ENCODE assay signal across 8 mouse cellular contexts in the genomic region with DNA sequence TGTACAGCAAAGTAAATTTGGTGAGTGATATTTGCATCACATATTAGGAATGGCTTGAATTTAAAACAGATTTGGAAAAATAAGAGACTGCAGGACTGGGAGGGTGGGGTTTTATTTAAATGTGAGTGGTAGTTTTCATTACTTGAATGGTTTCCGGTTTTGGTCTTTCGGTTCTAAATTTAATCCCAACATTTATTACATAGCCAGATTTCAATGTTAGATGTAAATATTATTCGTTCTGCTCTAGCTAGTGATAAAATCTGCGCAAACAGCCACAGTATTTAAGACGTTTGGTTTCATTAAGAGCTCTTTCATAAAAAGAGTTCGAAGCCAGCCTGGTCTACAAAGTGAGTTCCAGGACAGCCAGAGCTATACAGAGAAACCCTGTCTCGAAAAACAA. TPM values are rescaled to one million over a fixed set of nuclear protein-coding genes. Genes with fewer than 3 reads are reported as not detected.
DNase-seq lines count a peak whose midpoint lies in the region; ATAC-seq and TF ChIP-seq lines count a peak whose summit lies in the region.

No protein-coding gene starts in this region.

- peaks cover 2 to 6% of the 10 kb centered on the region in 2 experiments; a peak in 2 of 4 replicates for H3K4me1 ChIP-seq in heart, embryonic 14.5 days (ENCODE audit: control insufficient read depth in 2 of 2, insufficient read depth in 2 of 2, low read length in 2 of 2)
- H3K4me1 ChIP-seq in CH12.LX (ENCODE audit: control insufficient read depth in 1 of 2, insufficient read depth in 2 of 2) = peaks cover 4 to 34% of the 10 kb centered on the region in 2 experiments; a peak in 3 of 4 replicates
- no peaks in the 10 kb centered on the region for H3K4me1 ChIP-seq in hindbrain, embryonic 11.5 days (replicated peaks; ENCODE audit: control insufficient read depth, insufficient read depth, low read length)
- H3K4me1 ChIP-seq in midbrain, embryonic 10.5 days = peaks cover 18% of the 10 kb centered on the region

- whole genome bisulfite sequencing in heart, embryonic 14.5 days = 59% methylated on average over 7 of the region's 7 CpGs
- 69% methylated on average over 7 of the region's 7 CpGs for WGBS in hindbrain, embryonic 11.5 days
- WGBS in midbrain, embryonic 10.5 days = 68% methylated on average over 7 of the region's 7 CpGs

- no peak for TF ChIP-seq RAD21 in CH12.LX (IDR thresholded peaks at IDR 0.05; ENCODE audit: low read depth, low read length)

- in situ Hi-C loops in CH12.LX (cut with MboI; ENCODE audit: low pct_ligation_motif_present, low pct_unique_long_range_greater_than_20kb, low sequenced_read_pairs) = no loop called here

- H3K36me3 ChIP-seq in heart, embryonic 14.5 days (ENCODE audit: control insufficient read depth, insufficient read depth, low read length) = no peaks in the 10 kb centered on the region
- H3K36me3 ChIP-seq in CH12.LX (replicated peaks in 1 of 2; ENCODE audit: control insufficient read depth in 1 of 2, insufficient read depth in 1 of 2, low read length in 1 of 2) = peaks cover under 1 to 11% of the 10 kb centered on the region in 2 experiments
- H3K36me3 ChIP-seq in hindbrain, embryonic 11.5 days (ENCODE audit: control insufficient read depth, insufficient read depth, low read length) = no peaks in the 10 kb centered on the region
- 0 out of 2 replicates have a peak, but pooled peaks cover 3% of the 10 kb centered on the region for H3K36me3 ChIP-seq in midbrain, embryonic 10.5 days

- no peak for TF ChIP-seq CTCF in CH12.LX (conservative IDR thresholded peaks at IDR 0.05 in 1 of 2, IDR thresholded peaks at IDR 0.05 in 1 of 2; ENCODE audit: low read depth in 2 of 2, low read length in 2 of 2)

- peak; percentile 49 for TF ChIP-seq EP300 in CH12.LX (IDR thresholded peaks at IDR 0.05; ENCODE audit: low read length)

- no peaks in the 10 kb centered on the region for H3K9me3 ChIP-seq in heart, embryonic 14.5 days (ENCODE audit: control insufficient read depth, low read length)
- H3K9me3 ChIP-seq in CH12.LX (replicated peaks; ENCODE audit: low read length) = no peaks in the 10 kb centered on the region
- H3K9me3 ChIP-seq in hindbrain, embryonic 11.5 days (ENCODE audit: control insufficient read depth, low read length) = no peaks in the 10 kb centered on the region
- no peaks in the 10 kb centered on the region for H3K9me3 ChIP-seq in midbrain, embryonic 10.5 days (replicated peaks)

- no peak for ATAC-seq in heart, embryonic 14.5 days (ENCODE audit: insufficient number of reproducible peaks, insufficient read depth, low FRiP score, low read depth)
- ATAC-seq in hindbrain, embryonic 11.5 days (ENCODE audit: low FRiP score) = no peak
- ATAC-seq in frontal cortex, adult (ENCODE audit: low TSS enrichment) = no peak

- no peak for TF ChIP-seq POLR2A in CH12.LX (IDR thresholded peaks at IDR 0.05; ENCODE audit: low read depth, low read length)

- H3K27me3 ChIP-seq in heart, embryonic 14.5 days (ENCODE audit: control insufficient read depth, insufficient read depth, low read length) = no peaks in the 10 kb centered on the region
- no peaks in the 10 kb centered on the region for H3K27me3 ChIP-seq in CH12.LX (replicated peaks)
- H3K27me3 ChIP-seq in hindbrain, embryonic 11.5 days (ENCODE audit: control insufficient read depth, insufficient read depth, low read length) = no peaks in the 10 kb centered on the region
- H3K27me3 ChIP-seq in midbrain, embryonic 10.5 days (ENCODE audit: low read depth, poor library complexity, severe bottlenecking) = no peaks in the 10 kb centered on the region

- DNase-seq in heart, postnatal 4 days = no peak
- DNase-seq in CH12.LX (ENCODE audit: extremely low read depth) = no peak
- no peak for DNase-seq in hindbrain, embryonic 11.5 days (ENCODE audit: low spot score)
- DNase-seq in midbrain, embryonic 10.5 days (ENCODE audit: low spot score) = no peak
- no peak for DNase-seq in right cerebral cortex, postnatal 14 days
- no peak for DNase-seq in urinary bladder, postnatal 36 days (ENCODE audit: low spot score in 2 of 2)

- no peak overlapping the region for H3K27ac ChIP-seq in heart, embryonic 14.5 days (replicated peaks in 1 of 2; ENCODE audit: control insufficient read depth in 1 of 2, insufficient read depth in 1 of 2, low read depth in 2 of 2, low read length in 2 of 2)
- no peak overlapping the region for H3K27ac ChIP-seq in CH12.LX (ENCODE audit: insufficient read depth, low read depth)
- no peak overlapping the region for H3K27ac ChIP-seq in hindbrain, embryonic 11.5 days (ENCODE audit: low read depth, low read length)
- no peak overlapping the region for H3K27ac ChIP-seq in midbrain, embryonic 10.5 days (replicated peaks)

- H3K4me2 ChIP-seq in heart, embryonic 14.5 days (ENCODE audit: low read length) = peak overlapping the region; percentile 76
- peak overlapping the region; percentile 56; the same call in 1 of the 2 replicates for H3K4me2 ChIP-seq in CH12.LX (ENCODE audit: insufficient read depth, low read depth, poor library complexity, severe bottlenecking)
- peak overlapping the region; percentile 43; the same call in 1 of the 2 replicates for H3K4me2 ChIP-seq in hindbrain, embryonic 11.5 days (replicated peaks; ENCODE audit: low read depth, low read length)

- H3K9ac ChIP-seq in heart, embryonic 14.5 days (ENCODE audit: low read length) = no peak overlapping the region
- H3K9ac ChIP-seq in CH12.LX (ENCODE audit: insufficient read depth, low read depth) = peak overlapping the region; percentile 77
- no peak overlapping the region for H3K9ac ChIP-seq in hindbrain, embryonic 11.5 days (ENCODE audit: low read depth, low read length)

- dilution Hi-C loops in CH12.LX (cut with MboI; ENCODE audit: extremely low pct_ligation_motif_present, extremely low pct_unique_long_range_greater_than_20kb, low sequenced_read_pairs) = no loop called here

- peaks cover 12% of the 10 kb centered on the region for H3K79me2 ChIP-seq in CH12.LX (replicated peaks; ENCODE audit: control insufficient read depth, extremely low read depth, insufficient read depth, poor library complexity, severe bottlenecking)

- peak overlapping the region in 1 of 2 experiments; percentile 99; a peak in 1 of 4 replicates for H3K4me3 ChIP-seq in heart, embryonic 14.5 days (ENCODE audit: control insufficient read depth in 1 of 2, insufficient read depth in 1 of 2, low read depth in 1 of 2, low read length in 2 of 2)
- peak overlapping the region in 1 of 3 experiments; percentile 73 for H3K4me3 ChIP-seq in CH12.LX (replicated peaks in 1 of 3; ENCODE audit: low read depth in 2 of 3, low read length in 2 of 3, poor library complexity in 1 of 3)
- H3K4me3 ChIP-seq in hindbrain, embryonic 11.5 days (ENCODE audit: low read depth, low read length) = no peak overlapping the region
- peak overlapping the region; percentile 99 for H3K4me3 ChIP-seq in midbrain, embryonic 10.5 days

TF ChIP-seq in CH12.LX, 34 proteins besides CTCF, POLR2A, EP300 and RAD21:
- TF ChIP-seq RCOR1 (conservative IDR thresholded peaks at IDR 0.05; ENCODE audit: low read depth, low read length) = no peak
- peak; percentile 61; the same call in 1 of the 2 replicates for TF ChIP-seq MEF2A (IDR thresholded peaks at IDR 0.05; ENCODE audit: borderline replicate concordance, low read depth, low read length)
- 0 out of 2 replicates have a peak, but pooled peaks have one; percentile 64 for TF ChIP-seq CHD1 (IDR thresholded peaks at IDR 0.05; ENCODE audit: low read depth, low read length)
- TF ChIP-seq UBTF (IDR thresholded peaks at IDR 0.05; ENCODE audit: low read depth, low read length) = no peak

RNA-seq across cellular contexts. Expression of a gene that starts 0.7 kb away (rescaled TPM):
- 22.0 and 25.4 TPM in 2 replicates for polyA plus RNA-seq in heart, embryonic 14.5 days (2014; fragmentation: Nextera tagmentation; extraction: Ambion mirVana)
- total RNA-seq in heart, postnatal 4 days (2021) = 10 to 100 TPM; 29.0 to 30.9 TPM
- total RNA-seq in CH12.LX (2012; rRNA removed) (11.4 and 11.9 TPM in 2 replicates), CH12.LX (2014; rRNA removed) (15.6 and 16.1 TPM in 2 replicates)
- 16.6 and 20.7 TPM in 2 replicates for polyA plus RNA-seq in CH12.LX (2012; ENCODE audit: insufficient read length, low read depth)
- 36.8 and 54.2 TPM in 2 replicates for polyA plus RNA-seq in hindbrain, embryonic 11.5 days (2014; fragmentation: Nextera tagmentation; extraction: Ambion mirVana)
- polyA plus RNA-seq in midbrain, embryonic 10.5 days (2016; fragmentation: Nextera tagmentation; extraction: Ambion mirVana) = 32.1 and 40.3 TPM in 2 replicates

RNA-seq across cellular contexts. Expression of a gene that starts 35.6 kb away (rescaled TPM):
- 30.4 and 30.7 TPM in 2 replicates for polyA plus RNA-seq in heart, embryonic 14.5 days (2014; fragmentation: Nextera tagmentation; extraction: Ambion mirVana)
- total RNA-seq in heart, postnatal 4 days (2021) = 10 to 100 TPM; 29.8 to 35.1 TPM
- total RNA-seq in CH12.LX (2012; rRNA removed) = 21.0 and 28.0 TPM in 2 replicates
- total RNA-seq in CH12.LX (2014; rRNA removed) = 38.3 and 40.4 TPM in 2 replicates
- 22.2 and 27.7 TPM in 2 replicates for polyA plus RNA-seq in CH12.LX (2012; ENCODE audit: insufficient read length, low read depth)
- 12.5 and 13.1 TPM in 2 replicates for polyA plus RNA-seq in hindbrain, embryonic 11.5 days (2014; fragmentation: Nextera tagmentation; extraction: Ambion mirVana)
- 19.0 and 22.0 TPM in 2 replicates for polyA plus RNA-seq in midbrain, embryonic 10.5 days (2016; fragmentation: Nextera tagmentation; extraction: Ambion mirVana)

RNA-seq across cellular contexts. Expression of a gene that starts 35.9 kb away (rescaled TPM):
- polyA plus RNA-seq in heart, embryonic 14.5 days (2014; fragmentation: Nextera tagmentation; extraction: Ambion mirVana) = 166 and 170 TPM in 2 replicates
- 100 to 1,000 TPM; 125 to 126 TPM for total RNA-seq in heart, postnatal 4 days (2021)
- total RNA-seq in CH12.LX (2012; rRNA removed) = 163 and 168 TPM in 2 replicates
- total RNA-seq in CH12.LX (2014; rRNA removed) = 264 and 297 TPM in 2 replicates
- polyA plus RNA-seq in CH12.LX (2012; ENCODE audit: insufficient read length, low read depth) = 148 and 164 TPM in 2 replicates
- polyA plus RNA-seq in hindbrain, embryonic 11.5 days (2014; fragmentation: Nextera tagmentation; extraction: Ambion mirVana) = 137 and 141 TPM in 2 replicates
- 92.6 and 95.0 TPM in 2 replicates for polyA plus RNA-seq in midbrain, embryonic 10.5 days (2016; fragmentation: Nextera tagmentation; extraction: Ambion mirVana)
